Mouse (Mus musculus) stomach, postnatal 0 days (tissue): ENCODE data around the gene H2-Aa.

ENCODE experiments used
- CTCF ChIP-seq: IDR thresholded peaks from 2 replicates; pipeline ENCODE4 v1.5.1; 2016; ENCODE audit warnings: antibody characterized with exemption, low read depth, mild to moderate bottlenecking, moderate library complexity
- EP300 ChIP-seq: optimal IDR thresholded peaks from 2 replicates; pipeline ENCODE3; 2016; ENCODE audit warnings: antibody characterized with exemption

- TF ChIP-seq CTCF (no peak), EP300 (no peak)
Observed at GRCm38 (mm10) chr17:34300071-34300470, 12.4 kb upstream of the H2-Aa start.
